Mouse (Mus musculus) ovary, postnatal 10 days (tissue): ENCODE results near the gene Matk.

Experiments used
- DNase-seq: peaks from one replicate; pipeline ENCODE4 v3.0.0; 2022; ENCODE audit warnings: low spot score

The Matk gene

DNA sequence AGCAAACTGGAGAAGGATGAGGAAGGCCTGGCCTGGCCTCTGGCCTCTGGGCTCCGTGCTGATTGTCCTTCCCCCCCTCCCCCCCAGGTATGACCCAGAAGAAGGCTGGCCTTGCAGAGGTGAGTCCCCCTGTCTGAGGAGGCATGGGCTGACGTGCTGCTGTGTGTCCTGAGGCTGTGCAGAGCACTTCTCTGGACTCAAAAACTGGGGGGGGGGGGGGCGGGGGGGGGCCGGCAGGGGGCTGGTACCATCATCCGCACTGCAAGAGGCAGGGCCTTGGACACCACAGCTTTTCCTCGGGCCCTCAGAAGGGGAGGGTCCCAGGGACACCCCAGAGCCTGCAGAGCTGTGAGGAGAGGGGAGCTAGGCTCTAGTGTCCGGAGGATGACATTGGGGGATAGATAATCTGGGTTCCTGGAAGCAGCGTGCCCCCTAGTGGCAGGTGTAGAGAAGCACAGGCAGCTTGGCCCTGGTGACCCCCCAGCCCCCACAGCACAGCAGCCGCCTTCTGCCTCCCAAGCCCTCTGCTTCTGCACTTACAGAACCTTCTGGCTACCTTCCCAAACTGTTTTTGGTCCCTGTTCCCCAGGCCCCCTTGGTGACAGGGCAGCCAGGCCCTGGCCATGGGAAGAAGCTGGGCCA, 52.0 kb downstream of the Matk start:
- no peak for DNase-seq

DNA sequence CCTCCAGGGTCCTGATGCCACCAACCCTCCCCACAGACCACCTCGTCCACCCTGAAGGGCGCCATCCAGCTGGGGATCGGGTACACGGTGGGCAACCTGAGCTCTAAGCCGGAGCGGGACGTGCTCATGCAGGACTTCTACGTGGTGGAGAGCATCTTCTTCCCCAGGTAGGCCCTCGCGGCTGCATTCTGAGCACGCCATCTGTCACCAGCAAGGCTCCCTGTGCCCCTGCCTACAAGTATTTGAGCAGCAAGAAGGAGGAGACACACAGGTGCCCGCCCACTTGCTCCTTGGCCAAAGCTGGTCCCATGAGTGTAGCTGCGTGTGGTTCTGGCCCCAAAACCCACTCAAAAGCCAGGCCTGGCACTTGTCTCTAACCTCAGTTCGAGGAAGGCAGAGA, 52.9 kb downstream of the Matk start:
- DNase-seq, result no peak

DNA sequence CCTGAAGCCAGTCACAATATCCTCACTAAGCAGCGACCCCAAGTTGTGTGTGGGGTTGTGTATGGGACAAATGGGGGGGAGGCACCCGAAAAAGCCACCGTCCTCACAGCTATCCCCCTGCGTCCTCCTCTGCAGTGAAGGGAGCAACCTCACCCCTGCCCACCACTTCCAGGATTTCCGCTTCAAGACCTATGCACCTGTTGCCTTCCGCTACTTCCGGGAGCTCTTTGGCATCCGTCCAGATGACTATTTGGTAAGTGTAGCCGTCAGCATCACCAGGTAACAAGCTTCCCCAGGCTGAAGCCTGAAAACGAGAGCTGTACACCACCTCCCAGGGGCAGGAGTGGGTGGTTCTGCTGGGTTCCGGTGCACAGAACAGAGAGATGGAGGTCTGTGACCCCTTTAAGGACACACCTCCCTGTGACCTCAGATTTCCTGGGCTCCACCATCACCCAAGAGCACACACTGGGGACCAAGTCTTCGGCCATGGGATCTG, 53.5 kb downstream of the Matk start:
- DNase-seq, result no peak

DNA sequence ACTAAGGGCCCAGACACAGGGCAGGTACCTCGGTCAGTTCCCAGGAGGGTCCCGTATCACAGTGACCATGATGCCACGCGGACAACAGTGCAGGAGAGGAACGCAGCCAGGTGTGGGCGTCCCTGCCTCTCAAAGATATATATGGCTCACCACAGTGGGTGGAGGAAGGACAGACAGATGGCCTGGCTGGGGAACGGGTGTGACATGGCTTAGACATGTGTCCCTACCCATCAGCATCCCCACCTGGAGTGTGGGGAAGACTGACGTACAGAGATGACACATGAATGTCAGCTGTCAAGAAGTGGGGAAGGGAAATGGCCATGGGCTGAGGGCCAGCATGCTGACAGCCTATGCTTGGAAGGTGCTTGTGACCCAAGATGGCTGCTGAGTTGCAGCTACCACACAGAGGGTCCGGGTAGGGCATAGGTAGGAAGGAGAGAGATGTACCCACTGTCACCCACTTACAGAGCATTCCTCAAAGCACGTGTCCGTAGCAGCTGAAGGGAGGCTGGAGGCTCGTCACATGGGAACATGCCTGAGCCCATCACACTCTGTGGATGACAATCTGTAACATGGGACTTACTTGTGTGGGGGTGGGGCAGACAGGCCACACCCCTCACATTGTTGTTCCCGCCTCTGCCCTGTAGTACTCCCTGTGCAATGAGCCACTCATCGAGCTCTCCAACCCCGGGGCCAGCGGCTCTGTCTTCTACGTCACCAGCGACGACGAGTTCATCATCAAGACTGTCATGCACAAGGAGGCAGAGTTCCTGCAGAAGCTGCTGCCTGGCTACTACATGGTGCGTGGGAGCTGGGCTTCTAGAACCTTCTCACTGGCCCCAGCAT, 54.3 kb downstream of the Matk start:
- DNase-seq, result no peak

DNA sequence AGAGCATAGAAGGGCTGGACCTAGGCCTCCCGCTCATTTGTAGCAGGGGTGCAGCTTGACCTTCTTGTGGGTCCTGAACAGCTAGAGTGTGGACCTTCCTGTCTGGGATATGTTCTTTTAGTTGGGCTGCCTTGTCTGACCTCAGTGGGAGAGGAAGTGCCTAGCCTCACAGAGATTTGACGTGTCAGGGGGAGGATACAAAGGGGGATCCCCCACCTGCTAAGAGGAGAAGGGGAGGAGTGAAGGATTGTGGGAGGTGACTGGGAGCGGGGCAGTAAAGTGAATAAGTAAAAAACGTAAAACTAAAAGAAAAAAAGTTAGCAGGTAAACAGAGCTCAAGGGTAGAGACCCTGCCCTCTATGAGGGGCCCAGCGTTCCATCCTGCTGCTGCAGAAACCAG, 56.8 kb downstream of the Matk start:
- no peak for DNase-seq
